Mouse (Mus musculus) megakaryocyte, embryonic 14.5 days (primary cell): ENCODE results near the gene Fgf2.

Experiments used
- FLI1 ChIP-seq: IDR thresholded peaks from 2 replicates; pipeline ENCODE4 v1.6.1; 2012; ENCODE audit warnings: low read length, inconsistent platforms, mixed read lengths
- GATA1 ChIP-seq: IDR thresholded peaks from 3 replicates; pipeline ENCODE4 v1.6.1; 2012; ENCODE audit warnings: mixed read lengths, low read length, inconsistent platforms, borderline replicate concordance

DNA sequence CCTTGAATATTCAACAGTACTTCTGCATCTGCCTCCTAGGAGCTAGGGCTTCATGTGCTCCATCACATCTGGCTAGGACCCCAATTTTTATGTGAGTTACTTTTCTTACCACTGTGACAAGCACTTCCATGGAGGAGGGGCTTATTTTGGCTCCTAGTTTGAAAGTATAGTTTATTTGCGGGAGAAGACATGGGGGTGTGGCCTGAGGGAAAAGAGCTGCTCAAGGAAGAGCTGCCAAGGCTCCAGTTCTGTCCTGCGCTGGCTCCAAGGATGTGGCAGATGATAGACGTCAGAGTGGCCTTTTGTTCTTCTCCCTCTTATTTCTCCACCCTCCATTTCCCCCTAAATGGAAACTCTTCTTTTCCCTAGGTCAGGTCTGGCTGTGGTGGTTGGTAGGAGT is 17.8 kb downstream of the Fgf2 start:
- TF ChIP-seq GATA1 (no peak), FLI1 (no peak)
